Mouse (Mus musculus) embryo, embryonic 10 days (tissue): ENCODE results near the gene Epas1.
A peak's percentile ranks its signal among the peaks of the same experiment; 100 is the strongest.

Source experiments
- DNase-seq: peaks from one replicate; pipeline ENCODE4 v3.0.0-alpha.2; 2015; ENCODE audit warnings: low spot score

Epas1 gene

GRCm38 (mm10) chr17:86753130-86753821 is at the start of gene Epas1:
Gene Epas1 (plus strand): TSS chr17:86753700.
- DNase-seq: peak; percentile 91

GRCm38 (mm10) chr17:86705236-86705635 is 48.3 kb upstream of the Epas1 start:
- no peak for DNase-seq

- DNase-seq: no peak
Observed at GRCm38 (mm10) chr17:86706467-86706866, 47.0 kb upstream of the Epas1 start.

- no peak for DNase-seq
Observed at GRCm38 (mm10) chr17:86709803-86710202, 43.7 kb upstream of the Epas1 start.

GRCm38 (mm10) chr17:86710379-86710778 is 43.1 kb upstream of the Epas1 start:
- DNase-seq: no peak

GRCm38 (mm10) chr17:86711949-86712348 is 41.6 kb upstream of the Epas1 start:
- no peak for DNase-seq

GRCm38 (mm10) chr17:86712601-86713000 is 40.9 kb upstream of the Epas1 start:
- no peak for DNase-seq

GRCm38 (mm10) chr17:86713591-86713990 is 39.9 kb upstream of the Epas1 start:
- peak; percentile 73 for DNase-seq

- no peak for DNase-seq
Observed at GRCm38 (mm10) chr17:86724786-86725415, 28.6 kb upstream of the Epas1 start.

- DNase-seq: no peak
Observed at GRCm38 (mm10) chr17:86726480-86726879, 27.0 kb upstream of the Epas1 start.

GRCm38 (mm10) chr17:86727031-86727430 is 26.5 kb upstream of the Epas1 start:
- no peak for DNase-seq

- DNase-seq: no peak
Observed at GRCm38 (mm10) chr17:86731273-86731672, 22.2 kb upstream of the Epas1 start.

- peak; percentile 77 for DNase-seq
Observed at GRCm38 (mm10) chr17:86732024-86732423, 21.5 kb upstream of the Epas1 start.

- no peak for DNase-seq
Observed at GRCm38 (mm10) chr17:86732522-86732921, 21.0 kb upstream of the Epas1 start.

GRCm38 (mm10) chr17:86733644-86734043 is 19.9 kb upstream of the Epas1 start:
- DNase-seq: no peak

GRCm38 (mm10) chr17:86738477-86738876 is 15.0 kb upstream of the Epas1 start:
- no peak for DNase-seq

GRCm38 (mm10) chr17:86743351-86743941 is 10.1 kb upstream of the Epas1 start:
- no peak for DNase-seq

GRCm38 (mm10) chr17:86744943-86745342 is 8.6 kb upstream of the Epas1 start:
- no peak for DNase-seq

- no peak for DNase-seq
Observed at GRCm38 (mm10) chr17:86751373-86751871, 2.1 kb upstream of the Epas1 start.

GRCm38 (mm10) chr17:86753931-86754805 is 668 bp downstream of the Epas1 start:
- DNase-seq: peak; percentile 46

GRCm38 (mm10) chr17:86754806-86755571 is 1.5 kb downstream of the Epas1 start:
- peak; percentile 38 for DNase-seq
